Mouse (Mus musculus) c-Kit-negative CD71-positive TER-119-positive erythroid progenitor cells, embryonic 14.5 days (primary cell): Measurements from ENCODE around the gene Bnipl.
"Not testable (repeated sequence)": the region's sequence is repeated elsewhere in the genome, so short reads cannot be mapped to it uniquely, and the experiment has no call there.

Experiments used
- DNase-seq: peaks from one replicate; pipeline ENCODE4 v3.0.0-alpha.2; 2013; ENCODE audit warnings: low read depth, low spot score

Gene Bnipl

GRCm38 (mm10) chr3:95212889-95213608 is 37.9 kb downstream of the Bnipl start:
- DNase-seq, result not testable (repeated sequence)

GRCm38 (mm10) chr3:95210585-95210984 is 40.4 kb downstream of the Bnipl start:
- DNase-seq, result no peak

GRCm38 (mm10) chr3:95208286-95208685 is 42.7 kb downstream of the Bnipl start:
- DNase-seq, result no peak

GRCm38 (mm10) chr3:95203880-95204279 is 47.1 kb downstream of the Bnipl start:
- DNase-seq, result no peak

- DNase-seq, result no peak
These were observed 50.4 kb downstream of the Bnipl start for GRCm38 (mm10) chr3:95200562-95200961.

- DNase-seq, result no peak
These were observed 50.9 kb downstream of the Bnipl start for GRCm38 (mm10) chr3:95200132-95200531.

GRCm38 (mm10) chr3:95199101-95199500 is 51.9 kb downstream of the Bnipl start:
- no peak for DNase-seq

- DNase-seq, result no peak
These were observed 55.2 kb downstream of the Bnipl start for GRCm38 (mm10) chr3:95195772-95196171.

GRCm38 (mm10) chr3:95194721-95195135 is 56.3 kb downstream of the Bnipl start:
- no peak for DNase-seq
